Mouse (Mus musculus) left cerebral cortex, postnatal 14 days (tissue): ENCODE measurements at regions not wholly inside any gene's neighbourhood (a gene's known extent, or its start where the extent isn't known, plus 50 kb on each side); places are given as distances from the start of the nearest gene placed in this dataset.

ENCODE experiments used
- DNase-seq, 2 experiments: peaks; one replicate each; pipeline ENCODE4 v3.0.0; 2021 to 2022; ENCODE audit warnings: low spot score in 2 of 2, mixed read lengths in 1 of 2
- intact Hi-C: fragments of 180-260 bp; cut with DNase I; formaldehyde crosslinking; loops from one replicate; pipeline ENCODE4 v1.15.1; 2025

GRCm38 (mm10) chr12:51294971-51295477, 52.8 kb upstream of the G2e3 start:
- DNase-seq, result peak in 1 of 2 experiments; percentile 42
- intact Hi-C loops, result no loop called here

GRCm38 (mm10) chr12:51278358-51278757, 69.5 kb upstream of the G2e3 start:
- intact Hi-C loops, result loop anchor here (5.0 kb wide), 1 partner anchor 1906 kb away; no protein-coding TSS in a partner anchor
- DNase-seq, result no peak

DNA sequence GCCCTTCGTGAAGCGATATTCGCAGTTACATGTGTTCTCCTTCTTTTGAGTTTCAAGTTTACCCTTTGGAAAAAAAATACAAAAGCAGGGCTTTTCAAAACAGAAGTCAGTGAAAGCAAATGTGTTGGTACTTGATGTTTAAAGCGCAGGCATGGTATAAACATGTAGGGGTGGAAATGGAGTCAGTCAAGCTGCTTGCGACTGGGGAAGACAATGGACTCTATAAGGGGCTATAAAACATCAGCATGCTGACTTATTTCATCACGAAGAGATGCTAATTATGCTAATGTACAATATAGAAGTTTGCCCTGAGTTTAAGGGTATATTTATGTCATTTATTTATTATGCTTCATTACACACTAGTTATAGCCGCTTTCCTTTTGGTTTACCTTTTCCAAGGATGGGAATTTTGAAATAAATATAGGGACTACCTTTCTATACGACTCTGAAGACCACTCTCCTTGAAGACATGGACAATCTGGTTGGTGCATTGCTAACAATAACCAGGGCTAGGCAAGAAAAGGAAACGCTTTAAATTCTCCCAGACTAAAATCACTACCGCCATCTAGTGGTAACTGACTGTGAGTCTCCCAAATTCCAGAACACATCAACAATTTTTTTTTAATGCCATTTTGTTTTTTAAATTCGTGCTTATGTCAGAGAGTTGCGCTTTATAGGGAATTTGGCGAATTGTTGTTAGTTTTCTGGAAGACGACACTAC, 71.9 kb upstream of the G2e3 start:
- intact Hi-C loops, result loop anchor here (5.0 kb wide), 1 partner anchor 1904 kb away; no protein-coding TSS in a partner anchor

DNA sequence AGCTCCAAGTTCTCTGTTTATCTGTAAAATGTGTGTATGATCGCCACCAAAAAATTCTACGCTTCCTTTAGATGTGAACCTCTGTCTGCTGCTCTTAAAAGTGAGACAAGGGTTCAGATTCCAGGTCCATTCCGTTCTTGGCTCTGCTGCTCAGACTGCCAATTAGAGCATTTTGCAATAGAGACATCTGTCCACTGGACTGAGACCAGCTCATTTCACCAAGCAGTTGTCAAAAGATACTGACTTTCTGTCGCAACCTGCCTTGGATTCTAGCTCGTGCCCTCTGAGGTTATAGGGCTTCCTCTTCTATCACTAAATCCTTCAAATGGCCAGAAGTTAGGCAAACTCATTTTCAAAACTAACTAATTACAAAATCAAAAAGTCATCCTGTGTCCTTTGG, 74.4 kb upstream of the G2e3 start:
- intact Hi-C loops, result loop anchor here (5.0 kb wide), 1 partner anchor 86 kb away; no protein-coding TSS in a partner anchor
- no peak for DNase-seq

More for the DNA sequence above, 71.9 kb upstream of the G2e3 start:
- DNase-seq, result peak; percentile 58 to 79

DNA sequence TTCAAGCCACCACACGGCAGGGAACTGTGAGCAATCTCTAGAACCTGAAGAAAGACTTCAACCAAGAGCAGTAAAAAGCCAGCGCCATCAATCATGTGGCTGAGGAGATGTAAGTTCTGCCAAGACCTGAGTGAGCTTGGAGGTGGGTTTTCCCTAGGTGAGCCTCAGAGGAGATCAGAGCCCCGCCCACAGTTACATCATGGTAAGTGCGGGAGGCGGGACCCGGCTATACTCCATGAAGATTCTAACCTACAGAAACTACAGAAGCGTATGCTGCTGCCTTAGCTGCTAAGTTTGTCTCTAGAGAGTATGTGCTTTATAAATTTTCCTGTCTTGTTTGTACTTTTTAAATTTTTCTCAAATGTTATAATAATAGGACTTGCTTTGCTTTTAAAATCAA, 105.0 kb upstream of the G2e3 start:
- peak; percentile 7 to 19 for DNase-seq
- intact Hi-C loops, result no loop called here

DNA sequence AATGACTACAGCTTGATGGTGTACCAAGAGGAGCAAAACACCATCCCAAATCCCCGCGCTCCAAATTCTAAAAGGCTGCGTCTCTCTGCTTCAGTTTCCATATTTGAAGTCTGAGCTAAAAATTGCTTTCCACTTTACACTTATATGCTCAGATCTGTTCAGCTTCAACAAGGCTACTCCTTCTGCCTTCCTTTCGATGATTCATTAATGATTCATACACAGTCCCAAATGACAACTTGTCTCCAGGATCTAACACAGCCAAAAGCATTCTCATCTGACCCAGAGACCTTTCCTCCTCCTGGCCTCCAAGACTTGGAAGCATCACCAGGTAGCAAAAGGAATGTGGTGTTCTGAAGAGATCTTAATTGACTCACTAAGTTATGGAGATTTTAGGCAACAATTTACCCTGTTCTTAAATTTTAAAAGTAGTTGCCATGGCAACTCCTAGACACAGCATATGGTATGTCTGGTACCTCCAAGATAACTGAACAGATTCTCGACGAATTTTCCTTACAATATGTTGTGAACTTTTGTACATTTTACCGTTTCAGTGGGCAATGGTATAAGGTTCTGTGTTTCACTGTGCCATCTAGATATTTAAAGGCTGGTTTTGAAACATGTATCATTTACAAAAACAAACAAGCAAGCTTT, 106.6 kb upstream of the G2e3 start:
- intact Hi-C loops, result no loop called here
- peak; percentile 39 to 52 for DNase-seq

DNA sequence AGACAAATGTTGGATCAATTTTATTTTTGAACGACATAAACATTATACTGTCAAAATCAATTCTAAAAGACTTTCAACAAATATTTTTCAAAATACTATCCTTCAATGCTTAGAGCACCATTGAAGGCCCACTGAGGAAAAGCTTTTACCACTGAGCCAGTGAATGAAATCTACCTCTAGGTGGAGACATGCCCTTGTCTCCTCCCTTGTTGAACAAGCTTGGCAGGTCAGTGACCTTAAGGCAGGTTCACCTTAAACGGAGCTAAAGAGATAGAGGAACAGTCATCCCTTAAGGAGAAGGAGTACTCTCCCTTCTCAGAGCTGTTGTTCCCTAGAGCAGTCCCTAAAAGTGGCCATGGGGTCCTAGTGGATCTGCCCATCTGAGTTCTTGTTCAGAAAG, 136.2 kb upstream of the G2e3 start:
- intact Hi-C loops, result no loop called here
- DNase-seq, result no peak

DNA sequence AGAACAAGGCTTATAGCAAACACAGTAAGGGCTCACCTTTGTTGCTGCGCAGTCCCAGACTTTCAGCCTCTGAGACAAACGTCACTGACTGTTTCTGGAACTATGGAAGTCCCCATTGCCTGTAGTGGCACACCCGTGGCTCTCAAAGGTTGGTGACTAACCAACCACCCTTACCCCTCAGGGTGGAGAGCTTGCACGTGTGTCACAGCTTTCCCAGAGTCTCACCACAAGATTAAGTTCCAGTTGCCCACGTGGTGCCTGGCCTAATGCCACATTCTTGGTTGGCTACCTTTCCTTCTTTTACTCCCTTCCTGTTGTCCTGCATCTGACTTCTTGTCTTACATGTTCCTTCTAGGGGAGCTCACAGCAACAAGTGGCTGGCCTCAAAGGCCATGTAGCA, 151.6 kb upstream of the G2e3 start:
- intact Hi-C loops, result no loop called here
- no peak for DNase-seq

DNA sequence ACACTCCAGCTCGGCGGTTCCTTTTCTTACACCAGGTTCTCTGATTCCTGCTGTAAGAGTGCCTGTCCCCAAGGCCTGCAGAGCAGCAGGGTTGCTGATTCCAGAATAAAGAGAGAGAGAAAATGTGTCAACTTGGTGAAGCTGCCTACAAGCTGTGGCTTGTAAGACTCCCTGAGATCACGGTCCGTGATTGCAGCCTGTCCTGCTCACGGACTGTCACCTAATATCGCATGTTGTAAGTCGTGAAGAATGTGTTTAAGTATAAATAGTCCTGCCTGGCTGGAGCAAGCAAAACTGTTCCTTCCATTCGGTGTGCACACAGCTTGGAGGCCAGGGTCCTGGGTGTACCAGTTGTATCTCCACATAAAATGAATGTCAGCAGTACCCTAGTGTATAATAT, 152.7 kb upstream of the G2e3 start:
- no peak for DNase-seq
- intact Hi-C loops, result no loop called here

- intact Hi-C loops, result loop anchor here (2.0 kb wide), 1 partner anchor 1818 kb away; no protein-coding TSS in a partner anchor
- no peak for DNase-seq
Observed at GRCm38 (mm10) chr12:51190754-51191153, 157.1 kb upstream of the G2e3 start.

DNA sequence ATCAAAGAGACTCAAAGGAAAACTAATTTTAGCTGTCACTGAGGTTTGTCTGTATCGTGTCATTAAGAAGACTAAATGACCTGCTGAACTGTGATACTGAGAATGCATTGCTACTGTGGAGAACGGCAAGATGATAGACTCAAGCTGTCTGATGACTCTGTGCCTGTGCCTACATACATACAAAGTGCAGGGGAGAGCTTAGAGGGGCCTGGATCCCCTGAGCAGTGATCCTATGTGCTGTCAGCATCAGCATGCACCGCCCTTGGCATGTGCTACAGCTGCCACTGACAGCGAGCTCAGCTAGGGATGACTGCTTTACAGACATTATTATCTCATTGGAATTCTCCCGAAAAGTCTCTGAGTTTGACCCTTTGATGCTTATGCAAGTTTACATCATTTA, 157.7 kb upstream of the G2e3 start:
- DNase-seq, result no peak
- intact Hi-C loops, result loop anchor here (2.0 kb wide), 1 partner anchor 1817 kb away; no protein-coding TSS in a partner anchor

DNA sequence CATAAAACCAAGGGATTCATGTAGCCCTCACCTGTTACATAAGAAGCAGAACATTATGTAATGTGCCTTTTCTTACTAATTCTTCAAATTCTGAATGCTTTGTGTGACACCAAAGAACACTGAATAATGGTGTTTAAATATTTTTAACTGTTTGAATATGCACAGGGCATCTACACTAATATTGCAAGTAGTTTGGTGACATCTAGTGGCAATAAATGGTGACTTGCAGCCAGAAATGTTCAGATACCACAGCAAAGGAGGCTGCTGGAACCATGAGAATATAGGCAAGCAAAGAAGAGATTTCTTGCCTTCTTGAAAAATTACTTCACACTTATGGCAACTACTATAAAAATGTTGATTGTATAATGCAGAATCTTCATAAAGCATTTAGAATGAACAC, 159.6 kb upstream of the G2e3 start:
- peak; percentile 79 to 96 for DNase-seq
- intact Hi-C loops, result loop anchor here (5.0 to 10.0 kb wide), 7 partner anchors 73 to 1233 kb away; no protein-coding TSS in a partner anchor

DNA sequence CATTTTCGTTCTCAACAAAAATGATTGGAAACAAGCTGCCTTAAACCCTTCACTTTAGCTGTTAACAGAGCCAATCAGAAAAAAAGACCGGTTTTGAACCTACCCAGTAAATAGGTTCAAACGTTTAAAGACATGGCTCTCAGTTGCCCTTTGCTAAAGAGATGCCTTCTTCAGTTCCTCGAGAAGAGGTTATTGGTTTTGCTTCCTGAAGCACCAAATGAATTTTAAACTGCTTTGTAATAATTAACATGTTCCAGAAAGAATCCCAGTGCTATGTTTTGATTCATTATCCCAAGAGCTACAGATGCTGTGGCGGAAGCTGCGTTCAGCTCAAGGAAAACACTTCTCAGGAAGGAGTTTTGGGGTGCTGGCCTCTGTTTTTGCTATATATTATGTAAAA, 160.1 kb upstream of the G2e3 start:
- intact Hi-C loops, result loop anchor here (2.0 to 10.0 kb wide), 8 partner anchors 73 to 1233 kb away; no protein-coding TSS in a partner anchor
- DNase-seq, result no peak

GRCm38 (mm10) chr12:51185751-51186150, 162.1 kb upstream of the G2e3 start:
- intact Hi-C loops, result loop anchor here (2.0 to 10.0 kb wide), 8 partner anchors 71 to 1231 kb away; no protein-coding TSS in a partner anchor
- DNase-seq, result peak in 1 of 2 experiments; percentile 17

GRCm38 (mm10) chr12:51174906-51175756, 172.7 kb upstream of the G2e3 start:
- intact Hi-C loops, result no loop called here
- no peak for DNase-seq

DNA sequence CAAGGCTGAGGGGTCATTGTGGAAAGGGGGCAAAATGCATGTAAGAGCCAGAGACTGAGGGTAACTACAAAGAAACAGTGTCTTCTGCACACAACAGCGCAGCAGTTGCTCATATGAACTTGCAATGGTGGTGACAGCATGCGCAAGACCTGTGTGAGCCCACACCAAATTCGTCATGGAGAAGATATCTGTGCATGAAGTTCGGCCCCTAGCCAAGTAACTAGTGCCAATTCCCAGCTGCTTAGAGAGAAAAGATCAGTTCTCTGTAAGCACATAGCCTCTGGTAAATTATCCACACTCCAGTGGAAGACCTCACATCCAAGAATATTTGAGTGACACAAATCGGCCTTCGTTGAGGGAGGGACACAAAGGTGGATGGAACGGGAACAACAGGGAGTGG, 182.7 kb upstream of the G2e3 start:
- no peak for DNase-seq
- intact Hi-C loops, result no loop called here

DNA sequence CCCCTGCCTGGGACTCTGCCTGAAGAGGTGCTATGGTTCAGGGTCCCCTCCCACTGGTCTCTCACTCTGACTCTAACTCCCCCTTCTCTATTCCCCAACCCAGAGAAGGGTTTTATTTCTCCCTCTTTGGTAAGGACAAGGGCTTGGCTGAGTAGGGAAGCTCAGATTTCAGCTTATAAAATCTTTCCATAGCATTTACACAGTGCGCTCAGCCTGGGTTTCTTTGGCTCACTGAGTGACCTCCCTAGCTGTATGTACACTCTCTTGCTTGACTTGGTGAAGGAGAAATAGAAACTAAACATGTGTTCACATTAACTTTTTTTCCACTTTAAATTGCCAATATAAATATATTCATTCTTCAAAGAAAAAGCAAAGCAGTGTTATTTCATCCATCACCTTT, 186.9 kb upstream of the G2e3 start:
- intact Hi-C loops, result no loop called here
- DNase-seq, result no peak

DNA sequence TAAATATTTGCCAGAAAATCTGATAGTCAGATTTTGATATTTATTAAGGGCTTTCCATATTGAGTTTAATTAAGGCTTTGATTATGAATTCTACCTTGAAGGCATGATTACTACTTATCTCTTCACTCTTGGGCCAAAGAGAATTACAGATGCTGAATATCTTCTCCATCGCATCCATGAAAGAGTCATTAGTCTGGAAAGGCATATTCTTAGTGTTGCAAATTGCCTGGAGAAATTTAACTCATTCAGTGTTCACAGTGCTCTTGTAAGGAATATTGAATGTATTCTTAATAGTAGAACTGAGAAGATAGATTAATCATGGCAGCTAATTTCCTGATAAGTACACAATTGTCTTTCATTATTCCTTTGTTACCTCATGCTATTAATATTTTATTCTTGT, 187.7 kb upstream of the G2e3 start:
- DNase-seq, result no peak
- intact Hi-C loops, result no loop called here

DNA sequence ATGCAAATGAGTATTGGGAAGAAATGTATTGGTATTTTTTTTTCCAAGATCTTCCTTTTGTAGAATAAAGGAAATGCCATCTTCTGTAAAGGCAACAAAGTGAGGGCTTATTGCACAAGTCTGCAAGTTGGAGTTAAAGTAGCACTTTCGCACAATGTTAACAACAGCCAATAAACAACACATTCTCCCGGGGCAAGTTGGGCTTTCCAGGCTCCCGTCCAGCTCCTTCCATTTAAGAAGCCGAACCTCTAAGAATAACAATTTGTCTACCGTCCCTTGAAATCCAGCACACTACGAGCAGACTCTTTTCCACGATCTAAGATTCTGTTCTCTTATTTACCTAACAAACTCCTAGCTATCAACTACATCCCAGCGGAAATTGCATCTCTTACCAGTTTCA, 199.9 kb upstream of the G2e3 start:
- intact Hi-C loops, result no loop called here
- DNase-seq, result no peak

DNA sequence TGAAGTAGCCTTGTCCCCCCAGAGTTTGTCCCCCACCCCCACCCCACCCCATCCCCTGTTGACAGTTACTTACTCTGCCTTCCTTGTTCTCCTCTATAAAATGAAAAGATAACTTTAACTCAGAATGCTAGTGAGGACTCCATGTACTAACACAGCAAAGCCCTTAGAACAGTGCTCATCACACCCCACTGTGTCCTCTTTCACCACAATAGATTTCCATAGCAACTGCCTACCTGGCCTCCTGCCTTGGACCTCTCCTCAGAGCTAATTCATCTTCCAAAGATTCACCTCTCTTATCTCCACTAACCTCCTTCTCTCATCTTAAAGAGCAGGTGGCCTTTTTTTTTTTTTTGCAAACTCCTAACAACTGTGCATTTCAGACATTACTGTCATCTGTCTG, 204.0 kb upstream of the G2e3 start:
- intact Hi-C loops, result no loop called here
- DNase-seq, result peak; percentile 7 to 35
